Mouse (Mus musculus) myocyte (in vitro differentiated cells): ENCODE data around the gene Gatd1. TPM values are rescaled to one million over a fixed set of nuclear protein-coding genes. Genes with fewer than 3 reads are reported as not detected.

Experiments
- H3K27me3 ChIP-seq: one replicate; pipeline ENCODE4 v1.6.1; 2011; ENCODE audit not compliant: control insufficient read depth, insufficient read depth, insufficient read length
- H3K36me3 ChIP-seq: one replicate; pipeline ENCODE4 v1.6.1; 2011; ENCODE audit not compliant: control insufficient read depth, insufficient read depth
- H3K4me2 ChIP-seq: one replicate; pipeline ENCODE4 v1.6.1; 2011; ENCODE audit warnings: low read depth, control low read depth
- H3K4me3 ChIP-seq: one replicate; pipeline ENCODE4 v1.5.1; 2011; ENCODE audit warnings: mild to moderate bottlenecking, control low read depth, moderate library complexity
- H3K79me2 ChIP-seq: one replicate; pipeline ENCODE4 v1.6.1; 2011; ENCODE audit not compliant: control insufficient read depth, insufficient read depth
- H3ac ChIP-seq: one replicate; pipeline ENCODE4 v1.6.1; 2011; ENCODE audit not compliant: control insufficient read depth, insufficient read length
- CEBPB ChIP-seq: IDR thresholded peaks from 2 replicates; pipeline ENCODE4 v1.6.1; 2011; ENCODE audit warnings: mild to moderate bottlenecking, moderate library complexity; ENCODE audit not compliant: poor library complexity, insufficient read depth, severe bottlenecking
- E2F4 ChIP-seq: IDR thresholded peaks from one replicate; pipeline ENCODE4 v1.6.1; 2011; ENCODE audit warnings: mild to moderate bottlenecking, control low read depth, moderate library complexity; ENCODE audit not compliant: insufficient read depth
- MAX ChIP-seq: IDR thresholded peaks from one replicate; pipeline ENCODE4 v1.6.1; 2011; ENCODE audit warnings: low read depth, mild to moderate bottlenecking, control low read depth
- MYOD1 ChIP-seq, 3 experiments: IDR thresholded peaks; one replicate each; pipeline ENCODE4 v1.6.1; 2011; ENCODE audit warnings: control low read depth in 2 of 3, low read depth in 2 of 3, mild to moderate bottlenecking in 2 of 3, moderate library complexity in 1 of 3; ENCODE audit not compliant: insufficient read length in 2 of 3, control insufficient read depth in 1 of 3
- MYOG ChIP-seq, 3 experiments: IDR thresholded peaks; one replicate each; pipeline ENCODE4 v1.6.1; 2011; ENCODE audit warnings: control low read depth in 2 of 3, low read depth in 2 of 3, mild to moderate bottlenecking in 2 of 3; ENCODE audit not compliant: insufficient read length in 2 of 3, control insufficient read depth in 1 of 3, insufficient read depth in 1 of 3
- POLR2A ChIP-seq: IDR thresholded peaks from one replicate; pipeline ENCODE4 v1.6.1; 2011; ENCODE audit warnings: low read depth, mild to moderate bottlenecking, control low read depth, moderate library complexity; ENCODE audit not compliant: insufficient read length
- POLR2AphosphoS2 ChIP-seq: IDR thresholded peaks from one replicate; pipeline ENCODE4 v1.6.1; 2011; ENCODE audit warnings: low read depth, control low read depth; ENCODE audit not compliant: insufficient read length
- REST ChIP-seq: IDR thresholded peaks from one replicate; pipeline ENCODE4 v1.6.1; 2011; ENCODE audit warnings: mild to moderate bottlenecking, control low read depth, moderate library complexity; ENCODE audit not compliant: insufficient read depth, insufficient read length
- SRF ChIP-seq: IDR thresholded peaks from one replicate; pipeline ENCODE4 v1.6.1; 2011; ENCODE audit warnings: low read depth; ENCODE audit not compliant: control insufficient read depth, insufficient read length
- TCF12 ChIP-seq: IDR thresholded peaks from one replicate; pipeline ENCODE4 v1.6.1; 2011; ENCODE audit warnings: mild to moderate bottlenecking, control low read depth; ENCODE audit not compliant: poor library complexity, insufficient read depth, severe bottlenecking
- TCF3 ChIP-seq: IDR thresholded peaks from one replicate; pipeline ENCODE4 v1.6.1; 2011; ENCODE audit warnings: low read depth, control low read depth; ENCODE audit not compliant: insufficient read length
- USF1 ChIP-seq: IDR thresholded peaks from one replicate; pipeline ENCODE4 v1.6.1; 2011; ENCODE audit warnings: low read depth, mild to moderate bottlenecking, control low read depth, moderate library complexity
- polyA plus RNA-seq: library from polyadenylated mRNA; unstranded; fragments of >200 nt; fragmentation: generic; extraction: Trizol; gene quantifications from one replicate; pipeline ENCODE4 v1.2.1, GENCODE M21; 2012; ENCODE audit warnings: missing spikeins

The Gatd1 gene
- polyA plus RNA-seq, 1 experiment = 16.3 TPM

DNA sequence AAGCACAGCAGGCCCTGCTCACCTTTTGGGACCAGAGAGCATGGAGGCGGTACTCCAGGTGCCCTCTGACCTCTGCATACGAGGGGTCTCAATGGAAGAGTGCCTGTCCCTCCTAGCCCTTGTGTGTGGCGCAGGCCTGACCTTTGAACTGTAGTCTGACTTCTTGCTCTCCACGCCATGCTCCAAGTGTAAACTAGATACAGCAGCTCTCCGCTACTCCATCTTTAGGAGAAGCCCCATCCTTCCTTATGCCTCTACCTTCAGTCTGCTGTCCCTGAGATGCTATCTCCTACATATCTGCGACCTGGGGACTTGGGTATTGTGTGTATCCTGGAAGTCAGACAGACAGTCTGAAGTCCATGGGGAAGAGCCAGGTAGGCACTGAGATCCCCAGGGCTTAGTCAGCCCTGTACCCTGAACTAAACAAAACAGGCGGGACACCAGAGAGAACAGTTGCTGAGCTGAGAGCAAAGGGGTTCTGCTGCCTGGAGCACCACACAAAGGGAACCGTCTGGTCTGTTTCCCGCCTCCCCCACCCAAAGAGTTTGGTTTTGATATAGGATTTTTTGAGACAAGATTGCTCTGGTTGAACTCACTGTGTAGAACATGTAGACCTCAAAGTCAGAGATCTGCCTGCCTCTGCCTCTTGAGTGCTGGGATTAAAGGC is 22.1 kb upstream of the Gatd1 start:
- H3K79me2 ChIP-seq = peaks cover 12% of the 10 kb centered on the region
- H3ac ChIP-seq = no peak overlapping the region
- TF ChIP-seq TCF3 = no peak
- TF ChIP-seq POLR2A = no peak
- no peak for TF ChIP-seq POLR2AphosphoS2
- no peak for TF ChIP-seq E2F4
- no peak for TF ChIP-seq SRF
- TF ChIP-seq MAX = no peak
- no peak for TF ChIP-seq CEBPB
- TF ChIP-seq MYOG (IDR thresholded peaks at IDR 0.05; ENCODE audit: control insufficient read depth in 1 of 3, insufficient read depth in 1 of 3, insufficient read length in 2 of 3, low read depth in 2 of 3) = no peak
- no peak for TF ChIP-seq MYOD1 (IDR thresholded peaks at IDR 0.05; ENCODE audit: control insufficient read depth in 1 of 3, insufficient read length in 2 of 3, low read depth in 2 of 3)
- no peak for TF ChIP-seq USF1
- no peak for TF ChIP-seq TCF12
- no peak for TF ChIP-seq REST
- no peaks in the 10 kb centered on the region for H3K27me3 ChIP-seq
- peak overlapping the region; percentile 97 for H3K4me2 ChIP-seq
- peak overlapping the region; percentile 60 for H3K4me3 ChIP-seq
- H3K36me3 ChIP-seq = no peaks in the 10 kb centered on the region

GRCm38 (mm10) chr7:141435129-141435855 is 21.4 kb upstream of the Gatd1 start:
- Histone ChIP-seq H3ac (no peak overlapping the region), H3K79me2 (peaks cover 12% of the 10 kb centered on the region), H3K4me3 (peak overlapping the region; percentile 60), H3K4me2 (peak overlapping the region; percentile 88), H3K27me3 (no peaks in the 10 kb centered on the region), H3K36me3 (no peaks in the 10 kb centered on the region)
- TF ChIP-seq USF1 (no peak), SRF (no peak), MYOG (IDR thresholded peaks at IDR 0.05; ENCODE audit: control insufficient read depth in 1 of 3, insufficient read depth in 1 of 3, insufficient read length in 2 of 3, low read depth in 2 of 3) (no peak), REST (no peak), TCF3 (no peak), POLR2AphosphoS2 (peak; percentile 34), CEBPB (no peak), MAX (no peak), MYOD1 (IDR thresholded peaks at IDR 0.05; ENCODE audit: control insufficient read depth in 1 of 3, insufficient read length in 2 of 3, low read depth in 2 of 3) (peak in 1 of 3 experiments; percentile 7), POLR2A (peak; percentile 70)

GRCm38 (mm10) chr7:141434464-141434863 is 20.5 kb upstream of the Gatd1 start:
- Histone ChIP-seq H3K27me3 (no peaks in the 10 kb centered on the region), H3K4me3 (peak overlapping the region; percentile 60), H3K36me3 (no peaks in the 10 kb centered on the region), H3K4me2 (peak overlapping the region; percentile 88), H3ac (no peak overlapping the region), H3K79me2 (peaks cover 12% of the 10 kb centered on the region)
- TF ChIP-seq USF1 (no peak), POLR2A (no peak), TCF3 (no peak), MAX (no peak), TCF12 (no peak), CEBPB (no peak), REST (no peak), MYOG (IDR thresholded peaks at IDR 0.05; ENCODE audit: control insufficient read depth in 1 of 3, insufficient read depth in 1 of 3, insufficient read length in 2 of 3, low read depth in 2 of 3) (no peak), POLR2AphosphoS2 (no peak), SRF (no peak), MYOD1 (IDR thresholded peaks at IDR 0.05; ENCODE audit: control insufficient read depth in 1 of 3, insufficient read length in 2 of 3, low read depth in 2 of 3) (no peak), E2F4 (no peak)

DNA sequence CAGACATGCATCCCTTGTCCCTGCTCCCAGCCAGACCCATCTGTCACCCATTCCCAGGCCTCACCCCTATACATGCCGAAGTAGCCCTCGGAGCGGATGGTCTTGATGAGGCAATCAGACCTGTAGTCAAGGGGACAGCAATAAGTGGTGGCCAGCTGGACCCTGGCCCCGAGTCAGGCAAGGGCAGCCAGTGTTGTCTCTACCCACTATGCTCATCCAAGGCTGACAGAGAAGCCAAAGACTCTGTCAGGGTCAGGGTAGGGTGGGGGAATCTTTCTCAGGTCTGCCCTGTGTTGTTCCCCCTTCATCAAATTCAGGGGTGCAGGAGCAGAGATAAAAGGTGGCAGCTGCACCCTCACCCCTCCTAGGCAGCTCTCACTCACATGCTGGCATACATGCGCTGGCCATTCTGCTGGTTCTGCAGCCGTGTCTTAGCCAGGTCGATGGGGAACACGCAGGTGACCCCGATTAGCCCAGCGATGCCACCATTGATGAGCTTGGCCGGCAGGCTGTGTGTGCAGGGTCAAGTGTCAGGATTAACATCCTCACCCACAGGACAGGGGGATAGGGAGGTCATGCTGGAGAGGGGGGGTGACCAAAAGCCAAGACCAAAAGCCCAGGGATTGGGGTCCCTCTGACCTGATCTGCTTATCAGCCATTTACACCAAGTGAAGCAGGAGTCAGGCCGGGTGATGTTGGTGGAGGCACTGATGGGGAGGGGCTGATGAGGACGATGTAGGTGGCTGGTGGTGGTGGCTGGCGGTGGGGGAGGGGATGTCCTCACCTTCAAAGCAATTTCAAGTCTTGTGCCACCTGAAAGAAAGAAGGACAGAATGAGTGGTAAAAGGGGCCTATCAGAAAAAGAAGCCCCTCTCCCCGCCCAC is 19.8 kb upstream of the Gatd1 start:
- Histone ChIP-seq H3K4me2 (peak overlapping the region; percentile 88), H3K4me3 (peak overlapping the region; percentile 60), H3K79me2 (peaks cover 12% of the 10 kb centered on the region), H3ac (no peak overlapping the region), H3K36me3 (no peaks in the 10 kb centered on the region), H3K27me3 (no peaks in the 10 kb centered on the region)
- TF ChIP-seq CEBPB = no peak
- no peak for TF ChIP-seq TCF12
- TF ChIP-seq MAX = no peak
- TF ChIP-seq SRF = no peak
- TF ChIP-seq USF1 = no peak
- no peak for TF ChIP-seq MYOG (IDR thresholded peaks at IDR 0.05; ENCODE audit: control insufficient read depth in 1 of 3, insufficient read depth in 1 of 3, insufficient read length in 2 of 3, low read depth in 2 of 3)
- TF ChIP-seq TCF3 = no peak
- TF ChIP-seq REST = no peak
- no peak for TF ChIP-seq MYOD1 (IDR thresholded peaks at IDR 0.05; ENCODE audit: control insufficient read depth in 1 of 3, insufficient read length in 2 of 3, low read depth in 2 of 3)
- no peak for TF ChIP-seq POLR2AphosphoS2
- TF ChIP-seq POLR2A = no peak
- no peak for TF ChIP-seq E2F4
